Mouse (Mus musculus) stomach, postnatal 0 days (tissue): ENCODE results near the gene Mttp.

Source experiments
- CTCF ChIP-seq: IDR thresholded peaks from 2 replicates; pipeline ENCODE4 v1.5.1; 2016; ENCODE audit warnings: antibody characterized with exemption, low read depth, mild to moderate bottlenecking, moderate library complexity
- EP300 ChIP-seq: optimal IDR thresholded peaks from 2 replicates; pipeline ENCODE3; 2016; ENCODE audit warnings: antibody characterized with exemption

GRCm38 (mm10) chr3:138053969-138054368 lies 90.8 kb downstream of the Mttp start:
- TF ChIP-seq CTCF (no peak), EP300 (no peak)
